Mouse (Mus musculus): ENCODE data around the gene Dvl1. TPM values are rescaled to one million over a fixed set of nuclear protein-coding genes. Genes with fewer than 3 reads are reported as not detected.
A peak's percentile ranks its signal among the peaks of the same experiment; 100 is the strongest.

Gene Dvl1
- total RNA-seq, 2 experiments from 2014 or later = 104 to 106 TPM

DNA sequence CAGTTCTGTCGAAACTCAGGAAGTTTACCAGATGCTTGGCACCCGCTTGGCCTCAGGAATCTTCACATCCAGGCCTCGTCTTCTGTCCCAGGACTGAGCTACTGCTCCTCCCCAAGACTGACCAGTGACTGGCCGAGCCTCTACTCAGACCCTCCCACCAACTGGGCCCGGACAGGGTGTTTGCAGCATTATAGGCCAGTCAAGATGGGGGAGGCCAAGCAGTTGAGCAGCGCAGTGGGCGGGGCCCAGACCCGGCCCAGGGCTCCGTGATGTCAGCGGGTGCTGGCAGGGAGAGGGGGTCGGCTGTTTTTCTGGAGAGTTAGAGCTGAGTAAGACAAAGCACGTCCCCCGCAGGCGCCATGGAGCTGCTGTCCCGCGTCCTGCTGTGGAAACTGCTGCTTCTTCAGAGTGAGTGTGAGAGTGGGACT lies 7.7 kb upstream of the Dvl1 start, which contains the start of gene Mxra8:
TSS of gene Mxra8 (plus strand) at position 198 of the 428 bp plus-strand sequence.
- peak; percentile 90 for DNase-seq (ENCODE audit: low spot score)

- peak; percentile 64 for DNase-seq (ENCODE audit: low spot score)
Observed at GRCm38 (mm10) chr4:155840076-155841002, 6.9 kb upstream of the Dvl1 start.

GRCm38 (mm10) chr4:155841003-155841454 lies 6.2 kb upstream of the Dvl1 start:
- DNase-seq (ENCODE audit: low spot score) = peak; percentile 64

DNA sequence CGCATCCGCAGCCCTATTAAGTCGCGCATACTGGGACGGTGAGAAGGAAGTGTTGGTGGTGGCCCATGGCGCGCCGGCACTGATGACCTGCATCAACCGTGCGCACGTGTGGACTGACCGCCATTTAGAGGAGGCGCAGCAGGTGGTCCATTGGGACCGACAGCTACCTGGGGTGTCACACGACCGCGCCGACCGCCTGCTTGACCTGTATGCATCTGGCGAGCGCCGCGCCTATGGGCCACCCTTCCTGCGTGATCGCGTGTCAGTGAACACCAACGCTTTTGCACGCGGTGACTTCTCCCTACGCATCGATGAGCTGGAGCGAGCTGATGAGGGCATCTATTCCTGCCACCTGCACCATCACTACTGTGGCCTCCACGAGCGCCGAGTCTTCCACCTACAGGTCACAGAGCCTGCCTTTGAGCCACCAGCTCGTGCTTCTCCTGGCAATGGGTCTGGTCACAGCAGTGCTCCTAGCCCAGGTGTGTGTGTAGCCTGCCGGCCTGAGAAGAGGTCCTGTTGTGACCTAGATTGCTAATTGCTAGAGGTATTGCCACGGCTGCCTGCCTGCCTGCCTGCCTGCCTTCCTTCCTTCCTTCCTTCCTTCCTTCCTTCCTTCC lies 5.4 kb upstream of the Dvl1 start:
- no peak for DNase-seq (ENCODE audit: low spot score)

GRCm38 (mm10) chr4:155843231-155843630 lies 4.0 kb upstream of the Dvl1 start:
- DNase-seq (ENCODE audit: low spot score) = no peak

- DNase-seq (ENCODE audit: low spot score) = peak; percentile 42
Observed at GRCm38 (mm10) chr4:155847591-155848352, 570 bp downstream of the Dvl1 start.

DNA sequence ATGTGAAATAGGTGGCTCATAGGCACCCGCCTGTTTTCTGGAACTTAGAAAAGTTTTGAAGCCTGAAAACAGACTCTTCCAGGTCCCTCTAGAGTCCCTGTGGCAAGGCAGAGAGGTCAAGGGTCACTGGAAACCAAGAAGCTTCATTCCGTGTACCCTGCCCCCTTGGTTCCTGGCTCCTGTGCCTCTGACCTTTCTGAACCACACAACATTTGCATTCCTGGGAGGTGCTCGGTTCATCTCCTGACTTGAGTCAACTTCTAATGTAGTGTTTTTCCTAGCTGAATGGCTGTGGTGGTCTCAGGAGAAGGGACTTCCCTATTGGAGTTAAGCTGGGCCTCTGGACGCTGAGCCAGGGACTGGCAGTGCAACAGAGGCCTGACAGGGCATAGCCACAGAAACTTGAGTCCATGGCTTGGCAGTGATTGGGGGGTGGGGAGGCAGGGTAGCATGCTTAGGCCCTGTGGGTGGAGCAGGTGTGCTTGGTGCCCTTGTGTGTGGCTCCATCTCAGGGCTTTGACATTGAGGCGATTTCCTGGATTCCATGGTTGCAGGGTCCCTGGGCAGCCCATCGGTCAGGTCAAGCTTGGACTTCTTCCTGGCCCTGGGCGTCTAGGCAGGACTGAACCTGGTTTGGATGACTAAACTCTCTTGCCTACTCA lies 1.4 kb downstream of the Dvl1 start:
- DNase-seq (ENCODE audit: low spot score) = peak; percentile 78

DNA sequence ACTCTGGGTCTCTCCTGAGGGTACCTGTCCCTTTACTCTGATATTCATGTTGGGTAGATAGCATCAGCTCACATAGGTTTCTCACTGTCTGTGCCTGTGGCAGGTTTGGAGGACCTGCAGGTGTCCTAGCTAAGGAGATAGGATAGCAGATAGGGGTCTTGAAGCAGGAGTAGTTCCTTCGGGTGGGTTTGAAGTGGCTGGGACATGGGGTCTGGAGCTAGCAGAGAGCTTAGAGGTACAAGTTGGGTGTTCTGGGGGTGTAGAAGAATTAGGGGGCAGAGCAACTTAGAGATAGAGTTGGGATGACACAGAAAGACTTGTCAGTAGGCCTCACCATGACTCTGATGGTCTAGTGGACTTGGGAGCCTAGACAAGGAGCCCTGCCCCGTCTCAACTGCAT lies 2.2 kb downstream of the Dvl1 start:
- DNase-seq (ENCODE audit: low spot score) = no peak

DNA sequence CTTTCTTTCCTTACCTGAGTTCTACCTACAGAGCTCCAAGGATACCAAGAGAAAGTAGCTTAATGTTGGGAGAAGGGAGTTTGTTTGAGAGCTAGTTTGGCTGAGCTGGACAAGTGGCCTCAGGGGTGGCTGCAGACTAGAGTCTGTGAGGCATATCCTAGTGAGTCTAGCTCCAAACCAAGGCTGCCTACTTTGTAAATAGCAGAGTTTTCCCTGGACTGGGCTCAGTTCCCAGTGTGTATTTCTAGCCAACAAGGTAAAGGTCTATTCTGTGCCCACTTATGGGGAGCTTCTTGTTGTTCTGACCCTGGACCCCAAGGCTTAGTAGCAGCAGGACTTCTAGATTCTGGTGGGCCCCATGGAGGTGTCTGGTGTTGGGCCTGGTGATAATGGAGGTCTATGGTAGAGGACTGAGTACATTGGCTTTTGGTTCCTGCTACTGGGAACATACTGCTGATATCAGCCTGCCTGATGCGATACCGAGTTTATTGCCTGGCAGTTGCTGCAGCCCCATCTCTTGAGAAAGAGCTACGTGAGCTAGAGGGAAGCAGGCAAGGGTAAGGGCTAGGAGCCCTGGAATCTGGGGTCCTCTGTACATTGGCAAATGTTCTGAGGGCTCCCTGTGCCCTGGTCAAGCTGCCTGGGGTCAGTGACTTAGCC lies 2.7 kb downstream of the Dvl1 start:
- DNase-seq (ENCODE audit: low spot score) = no peak

- no peak for DNase-seq (ENCODE audit: low spot score)
Observed at GRCm38 (mm10) chr4:155851368-155851767, 4.2 kb downstream of the Dvl1 start.

DNA sequence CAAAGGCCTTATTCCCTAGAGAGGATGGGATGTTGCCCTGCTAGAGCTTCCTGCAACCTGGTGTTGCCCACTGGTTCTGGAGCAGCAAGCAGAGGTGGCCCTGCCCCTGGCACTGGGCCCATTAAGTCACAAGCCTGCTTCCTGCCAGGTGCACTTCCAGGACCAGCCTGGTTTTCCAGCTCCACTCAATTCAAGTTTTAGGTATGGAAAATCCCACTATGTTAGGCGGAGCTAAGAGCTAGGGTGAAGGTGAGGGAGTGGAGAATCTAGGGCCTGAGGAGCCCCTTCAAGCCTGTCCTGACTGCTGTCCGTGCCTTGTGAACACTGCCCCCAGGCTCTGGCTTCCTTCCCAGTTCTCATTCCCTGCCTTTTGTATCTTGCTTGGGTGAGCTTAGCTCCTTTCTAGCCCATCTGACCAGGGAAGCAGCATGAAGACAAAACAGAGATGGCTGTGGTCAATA lies 4.8 kb downstream of the Dvl1 start:
- no peak for DNase-seq (ENCODE audit: low spot score)

- no peak for DNase-seq (ENCODE audit: low spot score)
Observed at GRCm38 (mm10) chr4:155853421-155853820, 6.2 kb downstream of the Dvl1 start.

DNA sequence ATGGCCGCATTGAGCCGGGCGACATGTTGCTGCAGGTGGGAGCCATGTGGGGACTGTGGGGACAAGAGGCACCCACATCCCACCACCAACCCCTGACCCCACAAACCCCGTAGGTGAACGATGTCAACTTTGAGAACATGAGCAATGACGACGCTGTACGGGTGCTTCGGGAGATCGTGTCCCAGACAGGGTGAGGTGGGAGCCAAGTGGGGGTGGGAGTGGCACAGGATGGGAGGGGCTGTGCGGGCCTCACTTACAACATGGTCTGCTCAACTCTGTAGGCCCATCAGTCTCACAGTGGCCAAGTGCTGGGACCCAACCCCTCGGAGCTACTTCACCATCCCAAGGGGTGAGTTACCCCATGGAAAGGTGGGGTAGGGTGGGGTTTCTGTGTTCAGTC lies 7.8 kb downstream of the Dvl1 start:
- DNase-seq (ENCODE audit: low spot score) = no peak

DNA sequence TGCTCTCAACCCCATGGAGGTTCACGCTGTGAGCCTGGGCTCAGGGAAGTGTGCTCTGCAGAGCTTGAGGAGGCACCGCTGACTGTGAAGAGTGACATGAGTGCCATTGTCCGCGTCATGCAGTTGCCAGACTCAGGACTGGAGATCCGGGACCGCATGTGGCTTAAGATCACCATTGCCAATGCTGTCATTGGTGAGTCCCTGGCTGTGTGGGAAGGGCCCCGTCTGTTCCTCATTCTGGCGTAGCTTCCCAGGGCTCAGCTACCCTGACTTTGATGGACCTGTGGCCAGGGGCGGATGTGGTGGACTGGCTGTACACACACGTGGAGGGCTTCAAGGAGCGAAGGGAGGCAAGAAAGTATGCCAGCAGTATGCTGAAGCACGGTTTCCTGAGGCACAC lies 8.9 kb downstream of the Dvl1 start:
- no peak for DNase-seq (ENCODE audit: low spot score)

DNA sequence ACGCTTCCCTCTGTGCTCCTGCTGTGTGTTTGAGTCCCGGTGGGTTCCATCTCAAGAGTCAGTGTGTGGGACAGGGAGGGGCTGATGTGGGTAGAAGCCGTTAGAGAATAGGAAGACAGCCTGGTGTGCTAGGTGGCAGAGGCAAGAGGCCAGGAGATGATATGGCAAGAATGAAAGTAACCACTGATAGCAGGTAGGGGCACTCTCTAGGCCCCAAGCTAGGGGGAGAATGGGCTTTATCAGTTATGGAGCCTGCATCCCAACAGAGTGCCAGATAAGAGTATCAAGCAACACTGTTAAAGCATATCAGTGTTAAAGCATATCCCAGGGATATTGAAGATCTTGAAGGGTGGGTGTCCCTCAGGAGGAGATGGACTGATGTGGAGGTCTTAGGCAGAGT lies 9.7 kb downstream of the Dvl1 start:
- DNase-seq (ENCODE audit: low spot score) = no peak

DNA sequence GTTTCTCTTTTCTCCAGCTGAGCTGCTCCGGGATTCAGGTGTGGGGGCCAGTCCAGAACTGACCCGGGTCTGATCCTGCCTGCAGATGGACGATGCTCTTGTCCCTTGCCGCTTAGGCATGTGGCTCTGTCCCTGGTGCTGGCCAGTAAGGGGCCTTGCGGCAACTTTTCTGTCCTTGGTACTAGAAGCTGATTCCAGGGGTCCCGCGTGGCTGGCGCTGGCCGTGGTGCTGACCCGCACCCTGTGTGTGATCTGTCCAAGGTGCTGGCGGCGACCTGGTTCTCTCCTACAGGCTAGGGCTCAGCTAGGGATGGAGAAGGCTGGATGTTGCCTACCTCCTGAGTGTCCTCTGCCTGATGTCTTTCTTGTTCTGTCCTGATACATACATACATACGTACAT lies 12.1 kb downstream of the Dvl1 start:
- DNase-seq (ENCODE audit: low spot score) = no peak

- DNase-seq (ENCODE audit: low spot score) = no peak
Observed at GRCm38 (mm10) chr4:155861787-155862186, 14.6 kb downstream of the Dvl1 start.

GRCm38 (mm10) chr4:155863001-155863400 lies 15.8 kb downstream of the Dvl1 start, which contains the start of gene Tas1r3:
Gene Tas1r3 (minus strand): TSS chr4:155863362.
- DNase-seq (ENCODE audit: low spot score) = no peak

- no peak for DNase-seq (ENCODE audit: low spot score)
Observed at GRCm38 (mm10) chr4:155868614-155869298, 21.6 kb downstream of the Dvl1 start.
